Mouse (Mus musculus): ENCODE results near the gene Sspo. TPM values are rescaled to one million over a fixed set of nuclear protein-coding genes. Genes with fewer than 3 reads are reported as not detected.
A peak's percentile ranks its signal among the peaks of the same experiment; 100 is the strongest.
"Not testable (repeated sequence)": the region's sequence is repeated elsewhere in the genome, so short reads cannot be mapped to it uniquely, and the experiment has no call there.

The Sspo gene
- total and polyA plus RNA-seq, 2 experiments from 2014 or later: 0.10 to 0.73 TPM

DNA sequence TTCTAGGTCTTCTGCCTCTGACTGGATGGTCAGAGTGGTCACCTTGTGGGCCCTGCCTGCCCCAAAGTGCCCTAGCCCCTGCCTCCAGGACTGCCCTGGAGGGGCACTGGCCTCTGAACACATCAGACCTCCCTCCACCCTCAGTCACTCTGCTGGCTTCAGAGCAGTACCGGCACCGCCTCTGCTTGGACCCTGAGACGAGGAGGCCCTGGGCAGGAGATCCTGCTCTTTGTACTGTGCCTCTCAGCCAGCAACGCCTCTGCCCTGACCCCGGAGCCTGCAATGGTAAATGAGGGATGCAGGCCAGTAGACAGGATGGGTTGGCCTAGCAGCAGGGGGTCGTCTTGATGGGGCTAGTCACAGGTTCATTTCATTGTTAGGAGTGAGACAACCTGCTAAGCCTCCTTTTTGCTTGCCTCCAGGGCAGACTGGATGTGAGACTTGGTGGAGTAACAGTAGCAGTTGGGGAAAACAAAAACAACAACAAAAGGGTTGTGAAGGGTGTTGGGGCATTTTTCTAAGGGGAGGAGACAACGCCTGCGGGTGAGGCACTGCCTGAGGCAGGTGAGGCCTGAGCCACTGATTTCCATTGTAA, 45.2 kb downstream of the Sspo start:
- DNase-seq (ENCODE audit: low spot score) (no peak), ATAC-seq (no peak)
- Histone ChIP-seq H3K27me3 (ENCODE audit: insufficient read depth, low read length) (0 out of 2 replicates have a peak, but pooled peaks cover 2% of the 10 kb centered on the region), H3K4me1 (ENCODE audit: insufficient read depth, low read length) (peaks cover 9% of the 10 kb centered on the region; the same call in 1 of the 2 replicates), H3K36me3 (ENCODE audit: insufficient read depth, low read length) (no peaks in the 10 kb centered on the region), H3K4me3 (ENCODE audit: low read length) (no peak overlapping the region), H3K9me3 (ENCODE audit: low read length) (no peaks in the 10 kb centered on the region), H3K4me2 (ENCODE audit: low read depth, low read length) (no peak overlapping the region), H3K9ac (replicated peaks; ENCODE audit: low read length) (no peak overlapping the region), H3K27ac (no peak overlapping the region)
- WGBS: 14% methylated on average over 8 of the region's 8 CpGs
- TF ChIP-seq CTCF (IDR thresholded peaks at IDR 0.05; ENCODE audit: low read depth): no peak

GRCm38 (mm10) chr6:48497521-48497920, 49.5 kb downstream of the Sspo start:
- Histone ChIP-seq H3K9ac (replicated peaks; ENCODE audit: low read length) (no peak overlapping the region), H3K9me3 (ENCODE audit: low read length) (no peaks in the 10 kb centered on the region), H3K27ac (no peak overlapping the region), H3K4me3 (ENCODE audit: low read length) (no peak overlapping the region), H3K36me3 (ENCODE audit: insufficient read depth, low read length) (no peaks in the 10 kb centered on the region), H3K27me3 (ENCODE audit: insufficient read depth, low read length) (0 out of 2 replicates have a peak, but pooled peaks cover 2% of the 10 kb centered on the region), H3K4me1 (ENCODE audit: insufficient read depth, low read length) (no peaks in the 10 kb centered on the region), H3K4me2 (ENCODE audit: low read depth, low read length) (no peak overlapping the region)
- WGBS: 78% methylated on average over 4 of the region's 4 CpGs
- no peak for ATAC-seq
- no peak for DNase-seq (ENCODE audit: low spot score)
- no peak for TF ChIP-seq CTCF (IDR thresholded peaks at IDR 0.05; ENCODE audit: low read depth)

DNA sequence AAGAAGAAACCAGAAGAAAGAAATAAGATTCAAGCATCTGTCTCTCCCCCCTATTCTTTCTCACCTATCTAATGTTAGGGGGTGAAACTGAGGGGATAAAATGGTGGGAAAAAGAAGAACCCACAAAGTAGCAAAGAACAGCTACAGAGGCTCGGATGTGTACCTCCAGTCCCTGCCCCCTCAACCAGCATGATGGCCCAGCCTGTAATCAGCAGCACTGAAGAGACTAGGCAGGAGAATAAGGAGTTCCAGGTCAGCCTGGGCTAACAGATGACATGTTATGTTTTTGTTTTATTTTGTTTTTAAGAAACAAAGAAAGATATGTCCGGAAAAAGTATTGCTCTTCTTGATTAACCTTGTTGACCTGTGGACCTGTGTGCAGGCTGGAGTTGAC, 55.8 kb downstream of the Sspo start:
- no peak for DNase-seq (ENCODE audit: low spot score)
- H3K4me2 ChIP-seq (ENCODE audit: low read depth, low read length): peak overlapping the region; percentile 94
- H3K27me3 ChIP-seq (ENCODE audit: insufficient read depth, low read length): no peaks in the 10 kb centered on the region
- no peaks in the 10 kb centered on the region for H3K4me1 ChIP-seq (ENCODE audit: insufficient read depth, low read length)
- peak overlapping the region; percentile 74 for H3K4me3 ChIP-seq (ENCODE audit: low read length)
- H3K36me3 ChIP-seq (ENCODE audit: insufficient read depth, low read length): no peaks in the 10 kb centered on the region
- WGBS: 6% methylated on average over 2 of the region's 2 CpGs
- ATAC-seq: peak; percentile 56
- 0 out of 2 replicates have a peak overlapping the region, but pooled peaks have one; percentile 54 for H3K9ac ChIP-seq (replicated peaks; ENCODE audit: low read length)
- no peak for TF ChIP-seq CTCF (IDR thresholded peaks at IDR 0.05; ENCODE audit: low read depth)
- H3K9me3 ChIP-seq (ENCODE audit: low read length): no peaks in the 10 kb centered on the region
- no peak overlapping the region; the same call in 1 of the 2 replicates for H3K27ac ChIP-seq

- no peaks in the 10 kb centered on the region for H3K27me3 ChIP-seq (ENCODE audit: insufficient read depth, low read length)
- WGBS: under 1% methylated on average over 26 of the region's 26 CpGs
Measured at GRCm38 (mm10) chr6:48504241-48504854, 56.3 kb downstream of the Sspo start.

DNA sequence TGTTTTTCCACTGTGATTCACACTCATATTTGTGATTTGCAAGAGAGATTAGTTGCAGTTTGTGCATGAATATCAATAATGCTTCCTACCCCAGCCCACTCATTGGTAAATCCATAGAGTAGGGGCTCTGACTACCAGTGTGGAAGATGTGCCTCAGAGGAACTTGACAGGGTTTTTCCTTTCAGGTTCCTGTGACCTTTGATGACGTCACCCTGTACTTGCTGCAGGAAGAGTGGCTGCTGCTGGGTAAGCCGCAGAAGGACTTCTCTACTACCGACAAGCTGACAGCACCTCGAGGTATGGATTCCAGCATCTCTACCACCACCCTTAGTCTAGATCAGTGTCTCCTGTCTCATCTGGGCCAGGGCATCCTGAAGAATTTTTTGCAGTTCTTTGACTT, 60.1 kb downstream of the Sspo start:
- TF ChIP-seq CTCF (IDR thresholded peaks at IDR 0.05; ENCODE audit: low read depth): no peak
- ATAC-seq: no peak
- peaks cover 9% of the 10 kb centered on the region; the same call in 1 of the 2 replicates for H3K36me3 ChIP-seq (ENCODE audit: insufficient read depth, low read length)
- no peak overlapping the region for H3K9ac ChIP-seq (replicated peaks; ENCODE audit: low read length)
- 76% methylated on average over 4 of the region's 4 CpGs for WGBS
- no peak for DNase-seq (ENCODE audit: low spot score)
- H3K9me3 ChIP-seq (ENCODE audit: low read length): no peaks in the 10 kb centered on the region
- no peak overlapping the region for H3K4me3 ChIP-seq (ENCODE audit: low read length)
- H3K4me1 ChIP-seq (ENCODE audit: insufficient read depth, low read length): no peaks in the 10 kb centered on the region
- no peak overlapping the region for H3K4me2 ChIP-seq (ENCODE audit: low read depth, low read length)
- no peak overlapping the region for H3K27ac ChIP-seq
- H3K27me3 ChIP-seq (ENCODE audit: insufficient read depth, low read length): no peaks in the 10 kb centered on the region

More at GRCm38 (mm10) chr6:48504241-48504854, 56.3 kb downstream of the Sspo start:
- peak overlapping the region; percentile 74 for H3K4me3 ChIP-seq (ENCODE audit: low read length)
- no peaks in the 10 kb centered on the region for H3K36me3 ChIP-seq (ENCODE audit: insufficient read depth, low read length)
- H3K9ac ChIP-seq (replicated peaks; ENCODE audit: low read length): peak overlapping the region; percentile 54
- peak; percentile 95 for ATAC-seq
- DNase-seq (ENCODE audit: low spot score): peak; percentile 92
- H3K4me2 ChIP-seq (ENCODE audit: low read depth, low read length): peak overlapping the region; percentile 94
- no peaks in the 10 kb centered on the region for H3K4me1 ChIP-seq (ENCODE audit: insufficient read depth, low read length)
- H3K9me3 ChIP-seq (ENCODE audit: low read length): no peaks in the 10 kb centered on the region
- peak; percentile 48 for TF ChIP-seq CTCF (IDR thresholded peaks at IDR 0.05; ENCODE audit: low read depth)
- peak overlapping the region; percentile 59 for H3K27ac ChIP-seq

DNA sequence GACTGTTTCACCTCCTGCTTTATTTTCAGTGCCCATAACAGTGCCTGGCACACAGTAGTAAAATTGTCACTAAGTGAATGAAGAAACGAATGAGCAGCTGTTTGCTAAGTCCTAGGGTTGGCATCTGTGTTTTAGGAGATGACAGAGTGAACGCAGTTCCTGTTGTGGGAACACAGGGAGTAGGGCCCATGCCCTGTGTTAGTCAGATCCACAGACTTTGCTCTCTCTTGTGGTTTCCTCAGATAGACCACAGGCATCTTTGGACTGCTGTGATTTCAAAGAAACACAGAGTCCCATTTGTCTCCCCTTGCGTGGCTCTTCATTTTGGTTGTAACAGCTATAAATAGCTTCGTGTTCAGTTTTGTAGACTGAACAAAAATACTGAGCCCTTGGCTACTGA, 62.4 kb downstream of the Sspo start:
- Histone ChIP-seq H3K9ac (replicated peaks; ENCODE audit: low read length) (no peak overlapping the region), H3K4me2 (ENCODE audit: low read depth, low read length) (no peak overlapping the region), H3K4me3 (ENCODE audit: low read length) (no peak overlapping the region), H3K36me3 (ENCODE audit: insufficient read depth, low read length) (peaks cover 31% of the 10 kb centered on the region), H3K9me3 (ENCODE audit: low read length) (no peaks in the 10 kb centered on the region), H3K4me1 (ENCODE audit: insufficient read depth, low read length) (no peaks in the 10 kb centered on the region), H3K27me3 (ENCODE audit: insufficient read depth, low read length) (no peaks in the 10 kb centered on the region), H3K27ac (no peak overlapping the region)
- ATAC-seq (no peak), DNase-seq (ENCODE audit: low spot score) (no peak)
- no peak for TF ChIP-seq CTCF (IDR thresholded peaks at IDR 0.05; ENCODE audit: low read depth)
- WGBS: 89% methylated on average over 4 of the region's 4 CpGs

DNA sequence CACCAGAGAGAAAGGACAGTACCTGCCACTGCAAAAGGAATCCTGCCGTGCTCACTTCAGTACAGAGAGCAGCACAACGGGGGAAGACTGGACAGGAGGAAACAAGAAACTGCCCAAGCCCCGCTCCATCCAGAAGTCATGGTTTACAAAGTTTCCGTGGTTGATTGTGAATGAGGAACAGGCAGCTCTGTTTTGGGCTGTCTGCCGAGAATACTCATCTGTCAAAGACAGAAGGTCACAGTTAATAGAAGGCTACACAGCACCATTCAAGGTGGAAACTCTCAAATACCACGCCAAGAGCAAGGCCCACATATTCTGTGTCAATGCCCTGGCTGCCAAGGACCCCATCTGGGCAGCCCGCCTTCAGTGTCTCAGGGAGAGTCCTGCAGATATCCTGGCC, 63.8 kb downstream of the Sspo start:
- H3K27me3 ChIP-seq (ENCODE audit: insufficient read depth, low read length): no peaks in the 10 kb centered on the region
- no peaks in the 10 kb centered on the region for H3K9me3 ChIP-seq (ENCODE audit: low read length)
- TF ChIP-seq CTCF (IDR thresholded peaks at IDR 0.05; ENCODE audit: low read depth): no peak
- DNase-seq (ENCODE audit: low spot score): no peak
- peaks cover 36% of the 10 kb centered on the region for H3K36me3 ChIP-seq (ENCODE audit: insufficient read depth, low read length)
- H3K4me1 ChIP-seq (ENCODE audit: insufficient read depth, low read length): no peaks in the 10 kb centered on the region
- no peak overlapping the region for H3K27ac ChIP-seq
- H3K9ac ChIP-seq (replicated peaks; ENCODE audit: low read length): no peak overlapping the region
- 80% methylated on average over 7 of the region's 7 CpGs for WGBS
- no peak overlapping the region for H3K4me2 ChIP-seq (ENCODE audit: low read depth, low read length)
- no peak for ATAC-seq
- no peak overlapping the region for H3K4me3 ChIP-seq (ENCODE audit: low read length)

- H3K9ac ChIP-seq (replicated peaks; ENCODE audit: low read length); H3K4me2 ChIP-seq (ENCODE audit: low read depth, low read length); H3K4me1 ChIP-seq (ENCODE audit: insufficient read depth, low read length); ATAC-seq; H3K27me3 ChIP-seq (ENCODE audit: insufficient read depth, low read length); H3K27ac ChIP-seq; H3K36me3 ChIP-seq (ENCODE audit: insufficient read depth, low read length); H3K9me3 ChIP-seq (ENCODE audit: low read length); DNase-seq (ENCODE audit: low spot score); H3K4me3 ChIP-seq (ENCODE audit: low read length): not testable (repeated sequence)
- 96% methylated on average over 14 of the region's 16 CpGs for WGBS
Measured at GRCm38 (mm10) chr6:48524882-48525281, 76.9 kb downstream of the Sspo start.

All from hindbrain, postnatal 0 days (tissue).